Mouse (Mus musculus) retina, postnatal 1 day (tissue): ENCODE results near the gene Olfr545.

Source experiments
- DNase-seq: peaks from one replicate; pipeline ENCODE4 v3.0.0-alpha.2; 2012

Olfr545 gene

GRCm38 (mm10) chr7:102478425-102478824 lies 20.9 kb downstream of the Olfr545 start:
- no peak for DNase-seq

DNA sequence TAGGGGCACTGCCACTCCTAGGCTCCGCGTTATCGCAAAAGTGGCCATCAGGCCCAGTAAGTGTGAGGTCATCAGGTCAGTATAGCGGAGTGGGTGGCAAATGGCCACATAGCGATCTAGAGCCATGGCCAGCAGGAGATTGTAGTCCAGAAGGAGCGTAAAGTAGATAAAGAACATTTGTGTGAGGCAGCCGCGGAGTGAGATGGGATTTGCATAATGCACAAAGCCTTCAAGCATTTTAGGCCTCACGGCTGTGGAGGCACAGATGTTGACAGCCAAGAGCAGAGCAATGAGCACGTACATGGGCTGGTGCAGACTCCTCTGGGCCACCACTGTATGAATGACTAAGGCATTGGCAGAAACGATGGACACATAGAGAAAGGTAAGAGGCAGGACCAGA lies 22.0 kb downstream of the Olfr545 start:
- DNase-seq = peak; percentile 23

DNA sequence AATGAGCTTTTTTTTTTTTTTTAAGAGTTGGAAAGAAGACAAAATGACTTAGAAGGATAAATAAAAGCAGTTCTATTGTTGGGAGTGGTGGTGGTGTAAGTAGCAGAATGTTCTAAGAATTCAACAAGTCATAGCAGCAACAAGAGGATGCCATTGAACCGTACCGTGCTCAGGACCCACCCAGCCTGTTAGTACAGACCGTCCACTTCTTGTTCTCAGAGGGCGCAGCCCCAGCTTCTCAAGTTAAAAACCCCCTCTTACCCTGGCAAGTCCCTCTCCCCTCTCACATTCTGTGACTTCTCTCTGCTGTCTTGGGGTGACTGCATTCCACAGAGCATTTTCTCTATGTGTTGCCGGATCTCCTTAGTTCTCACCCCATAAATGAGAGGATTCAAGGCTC lies 22.8 kb downstream of the Olfr545 start:
- DNase-seq = no peak

GRCm38 (mm10) chr7:102472675-102473074 lies 26.7 kb downstream of the Olfr545 start:
- no peak for DNase-seq

DNA sequence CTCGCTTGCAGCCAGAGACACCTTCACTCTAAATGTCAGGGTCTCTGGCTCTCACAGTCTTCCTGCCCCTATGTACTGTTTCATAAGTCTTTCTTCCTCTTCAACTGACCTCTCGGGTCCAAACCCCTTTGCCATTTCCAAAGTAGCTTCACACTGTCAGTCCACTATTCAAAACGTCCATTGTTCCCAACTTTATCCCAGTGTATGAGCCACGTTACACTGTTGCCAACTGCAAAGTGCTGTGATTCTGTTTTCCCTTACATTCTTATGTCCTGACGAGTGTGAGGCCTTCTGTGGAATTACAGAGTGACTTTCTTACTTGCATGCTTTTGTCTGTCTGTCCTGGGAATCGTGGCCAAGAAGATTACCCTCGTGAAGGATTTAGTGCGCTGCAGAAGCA lies 31.8 kb downstream of the Olfr545 start:
- DNase-seq = no peak

DNA sequence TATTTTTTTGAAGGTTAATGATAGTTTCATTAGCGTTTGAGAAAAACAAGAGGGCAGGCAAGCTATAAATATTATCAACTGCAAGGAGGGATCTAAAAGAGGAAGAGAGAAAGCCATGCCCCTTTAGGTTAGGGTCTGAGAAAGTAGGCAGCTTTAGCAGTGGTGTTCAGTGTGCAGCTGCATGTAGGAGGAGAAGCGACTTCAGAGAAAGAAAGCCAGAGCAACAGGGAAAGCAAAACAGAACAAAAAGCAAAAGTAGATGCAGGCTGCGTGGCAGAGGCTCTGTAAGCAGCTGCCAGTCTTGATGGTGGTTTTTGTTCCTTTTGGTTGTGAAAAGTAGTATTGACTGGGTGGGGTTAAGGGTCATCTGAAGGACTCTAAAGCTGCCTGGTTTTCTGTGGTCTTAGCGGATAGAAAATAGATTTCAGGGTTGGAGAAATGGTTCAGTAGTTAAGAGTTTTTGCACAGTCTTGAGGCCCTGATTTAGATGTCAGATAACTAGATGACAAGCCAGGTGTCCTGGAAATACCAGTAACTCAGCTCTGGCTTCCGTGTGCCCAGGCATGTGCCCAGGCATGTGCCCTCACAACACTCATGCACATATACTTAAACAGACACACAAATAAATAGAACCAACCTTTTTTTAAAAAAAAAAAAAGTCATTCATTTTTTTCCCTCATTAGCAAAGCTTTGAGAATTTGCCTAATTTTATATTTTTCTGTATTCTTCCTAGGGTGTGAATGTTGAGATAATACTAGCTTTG lies 40.6 kb downstream of the Olfr545 start:
- DNase-seq = no peak

DNA sequence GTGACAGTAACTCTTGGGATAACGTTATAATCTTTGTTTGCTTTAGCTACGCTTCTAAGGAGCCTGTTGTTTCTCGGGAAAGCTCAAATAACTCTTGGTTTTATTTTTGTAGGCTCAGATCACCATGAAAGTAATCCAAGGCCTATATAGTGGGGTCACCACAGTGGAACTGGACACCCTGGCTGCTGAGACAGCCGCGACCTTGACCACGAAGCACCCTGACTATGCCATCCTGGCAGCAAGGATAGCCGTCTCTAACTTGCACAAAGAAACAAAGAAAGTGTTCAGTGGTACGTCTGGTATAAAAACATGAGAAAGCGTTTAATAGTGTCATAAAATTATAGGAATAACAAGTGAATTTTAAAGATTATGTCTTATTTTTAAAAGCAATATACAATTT lies 52.9 kb downstream of the Olfr545 start:
- no peak for DNase-seq

DNA sequence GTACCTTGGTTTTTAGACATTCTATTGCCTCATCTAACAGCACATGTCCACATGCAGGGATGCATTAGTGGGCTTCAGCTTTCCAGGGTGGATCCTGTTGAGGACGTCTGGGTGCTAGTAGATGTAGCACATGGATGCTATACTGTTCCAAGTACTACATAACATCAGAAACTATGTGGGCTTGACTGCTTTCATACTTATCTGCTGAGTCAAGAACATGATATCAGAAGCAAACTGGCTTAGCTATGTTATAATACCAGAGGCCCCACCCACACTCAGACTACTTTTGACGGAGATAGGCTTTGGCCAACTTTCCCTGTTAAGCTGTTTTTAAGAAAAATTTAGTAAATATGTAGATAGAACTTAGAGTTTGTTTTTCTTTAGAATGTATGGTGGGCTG lies 55.1 kb downstream of the Olfr545 start:
- no peak for DNase-seq

DNA sequence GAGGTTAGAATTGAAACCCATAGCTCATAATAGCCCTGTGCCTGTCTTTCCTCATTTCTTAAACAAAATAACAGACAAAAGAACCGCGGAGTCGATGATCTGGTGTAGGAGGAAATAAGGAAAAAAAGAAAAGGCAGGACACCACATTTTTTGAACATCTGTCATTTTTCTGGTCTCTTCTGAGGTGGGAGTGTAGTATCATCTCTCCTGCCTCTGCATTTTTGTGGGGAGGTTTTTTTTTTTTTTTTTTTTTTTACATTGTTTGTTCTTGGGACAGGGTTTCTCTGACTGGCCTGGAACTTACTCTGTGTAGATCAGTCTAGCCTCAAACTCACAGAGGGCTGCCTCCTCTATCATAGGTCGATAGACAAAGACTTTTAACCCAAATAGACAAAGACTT lies 56.9 kb downstream of the Olfr545 start:
- peak; percentile 11 for DNase-seq

DNA sequence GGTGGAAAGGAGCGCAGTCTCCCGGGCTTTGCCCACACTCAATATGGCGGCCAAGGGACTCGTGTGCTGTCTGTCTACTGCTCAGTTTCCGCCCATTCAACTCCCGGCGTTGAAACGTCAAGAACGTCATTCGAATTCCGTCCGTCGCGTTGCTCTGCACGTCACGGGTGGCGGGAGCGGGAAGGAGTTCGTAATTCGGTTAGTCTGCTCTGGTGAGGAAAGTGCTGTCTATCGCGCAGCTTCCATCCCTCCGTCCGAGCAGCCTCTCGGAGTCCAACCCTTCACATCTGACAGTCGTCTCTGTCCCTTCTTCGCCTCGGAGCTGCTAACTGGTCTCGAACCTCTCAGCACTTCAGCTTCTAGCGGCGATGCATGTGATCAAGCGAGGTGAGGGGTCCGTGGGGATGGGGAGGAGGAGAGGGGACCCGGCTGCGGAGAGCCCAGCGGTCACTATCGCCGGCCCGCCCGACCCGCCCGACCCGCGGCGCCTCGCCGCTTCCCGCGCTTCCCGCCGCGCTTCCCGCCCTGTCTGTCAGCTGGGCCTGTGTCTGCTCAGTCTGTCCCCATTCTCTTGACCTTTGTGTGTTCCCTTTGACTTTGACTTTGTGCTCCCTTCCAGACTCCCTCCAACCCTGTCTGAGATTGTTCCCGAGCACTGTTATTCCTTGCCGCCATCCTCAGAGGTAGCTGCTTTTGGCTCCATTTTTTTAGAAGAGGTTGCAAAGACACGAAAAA lies 57.5 kb downstream of the Olfr545 start, which contains the start of gene Rrm1:
Gene Rrm1, plus strand, starts transcription at position 39 of the 735 bp plus-strand sequence.
- peak; percentile 98 for DNase-seq
